In the genomic region with DNA sequence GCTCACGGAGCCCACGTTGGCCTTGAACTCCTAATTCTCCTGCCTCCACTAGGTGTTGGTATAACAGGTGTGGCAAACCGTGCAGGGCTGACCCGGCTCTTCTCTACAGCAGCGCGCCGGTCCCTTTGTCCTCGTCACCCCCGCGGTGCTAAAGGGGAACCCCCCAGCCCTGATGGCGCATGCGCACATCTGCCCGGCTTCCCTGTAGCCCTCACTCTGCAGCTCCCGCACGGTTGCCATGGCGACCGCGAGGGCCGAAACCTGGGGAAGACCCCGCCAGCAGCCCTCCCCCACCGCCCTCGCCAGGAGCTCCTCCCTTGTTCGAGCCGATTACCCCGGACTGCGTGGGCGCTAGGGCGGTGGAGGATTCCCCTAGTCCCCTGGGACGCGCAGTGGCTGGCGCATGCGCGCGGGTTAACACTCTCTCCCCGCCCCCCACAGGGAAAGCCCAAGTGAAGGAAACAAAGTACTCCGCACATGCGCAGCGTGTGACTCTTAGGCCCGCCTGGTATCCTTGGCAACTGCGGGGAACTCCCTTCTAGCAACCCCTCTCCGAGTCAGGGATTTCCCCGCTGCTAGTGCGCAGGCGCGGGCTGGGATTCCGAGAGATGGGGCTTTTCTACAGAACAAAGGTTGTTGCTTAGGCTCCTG, we compare ENCODE assay signal across 8 mouse cellular contexts. TPM values are rescaled to one million over a fixed set of nuclear protein-coding genes. Genes with fewer than 3 reads are reported as not detected.
A peak's percentile ranks its signal among the peaks of the same experiment; 100 is the strongest.
DNase-seq lines count a peak whose midpoint lies in the region; ATAC-seq and TF ChIP-seq lines count a peak whose summit lies in the region.

No protein-coding gene starts in this region.

- peak overlapping the region; percentile 84 for H3K4me2 ChIP-seq in hindbrain, postnatal 0 days (ENCODE audit: low read depth, low read length)

- no peaks in the 10 kb centered on the region for H3K36me3 ChIP-seq in hindbrain, postnatal 0 days (ENCODE audit: insufficient read depth, low read length)

- DNase-seq in WW6 (ENCODE audit: low read depth, low spot score), result peak; percentile 100
- peak; percentile 97 to 99 for DNase-seq in cerebellum, postnatal 4 days (ENCODE audit: low spot score in 2 of 2)
- DNase-seq in gastrocnemius, adult 2 months, result peak; percentile 98
- DNase-seq in hindbrain, postnatal 0 days (ENCODE audit: low spot score), result peak; percentile 100
- DNase-seq in left cerebral cortex, adult 2 months (ENCODE audit: extremely low spot score in 1 of 2, low spot score in 2 of 2), result peak; percentile 98 to 99
- DNase-seq in right cerebral cortex, adult 2 months (ENCODE audit: low spot score in 2 of 2), result peak; percentile 100
- DNase-seq in urinary bladder, postnatal 14 days (ENCODE audit: low spot score), result peak; percentile 99

- H3K27ac ChIP-seq in gastrocnemius, adult 2 months, result peak overlapping the region; percentile 95
- H3K27ac ChIP-seq in hindbrain, postnatal 0 days, result peak overlapping the region; percentile 78
- peak overlapping the region; percentile 93 for H3K27ac ChIP-seq in left cerebral cortex, adult 2 months

- H3K4me3 ChIP-seq in gastrocnemius, adult 2 months, result peak overlapping the region; percentile 94
- H3K4me3 ChIP-seq in hindbrain, postnatal 0 days (ENCODE audit: low read length), result peak overlapping the region; percentile 38
- peak overlapping the region; percentile 62 for H3K4me3 ChIP-seq in left cerebral cortex, adult 2 months

- no peaks in the 10 kb centered on the region for H3K27me3 ChIP-seq in hindbrain, postnatal 0 days (ENCODE audit: insufficient read depth, low read length)

- ATAC-seq in hindbrain, postnatal 0 days, result peak; percentile 89
- ATAC-seq in megakaryocyte, adult 5-6 weeks (ENCODE audit: poor library complexity, severe bottlenecking), result peak; percentile 70

- no peaks in the 10 kb centered on the region for H3K9me3 ChIP-seq in hindbrain, postnatal 0 days (ENCODE audit: low read length)

- intact Hi-C loops in gastrocnemius, adult 2 months (cut with DNase I), result no loop called here
- intact Hi-C loops in left cerebral cortex, adult 2 months (cut with DNase I), result no loop called here

- H3K9ac ChIP-seq in hindbrain, postnatal 0 days (replicated peaks; ENCODE audit: low read length), result peak overlapping the region; percentile 49

- TF ChIP-seq CTCF in gastrocnemius, adult 2 months (IDR thresholded peaks at IDR 0.05), result no peak
- TF ChIP-seq CTCF in hindbrain, postnatal 0 days (IDR thresholded peaks at IDR 0.05; ENCODE audit: low read depth), result peak; percentile 9; the same call in 1 of the 2 replicates
- no peak for TF ChIP-seq CTCF in left cerebral cortex, adult 2 months (IDR thresholded peaks at IDR 0.05)

- peaks cover 21% of the 10 kb centered on the region for H3K4me1 ChIP-seq in hindbrain, postnatal 0 days (ENCODE audit: insufficient read depth, low read length)

- under 1% methylated on average over 46 of the region's 46 CpGs for WGBS in hindbrain, postnatal 0 days

RNA-seq across cellular contexts. Expression of a gene that starts 2.4 kb away (rescaled TPM):
- total RNA-seq in gastrocnemius, adult 2 months (2021), result 10 to 100 TPM; 18.1 to 21.5 TPM
- total RNA-seq in hindbrain, postnatal 0 days (2014; rRNA removed), result 29.8 and 33.6 TPM in 2 replicates
- polyA plus RNA-seq in hindbrain, postnatal 0 days (2015; fragmentation: Nextera tagmentation; extraction: Ambion mirVana), result 7.8 and 10.8 TPM in 2 replicates
- total RNA-seq in left cerebral cortex, adult 2 months (2021), result 10 to 100 TPM; 20.0 to 20.4 TPM
- not detected in 2 replicates for total RNA-seq in megakaryocyte, adult 5-6 weeks (2015)
- 0.33 TPM in 1 of 2 replicates, not detected in the other for total RNA-seq in megakaryocyte, adult 5-6 weeks (2017)

RNA-seq across cellular contexts. Expression of a gene that starts 8.3 kb away (rescaled TPM):
- total RNA-seq in gastrocnemius, adult 2 months (2021), result 10 to 100 TPM; 65.6 to 73.1 TPM
- 36.0 and 45.1 TPM in 2 replicates for total RNA-seq in hindbrain, postnatal 0 days (2014; rRNA removed)
- polyA plus RNA-seq in hindbrain, postnatal 0 days (2015; fragmentation: Nextera tagmentation; extraction: Ambion mirVana), result 145 and 154 TPM in 2 replicates
- 10 to 100 TPM; 94.8 to 99.0 TPM for total RNA-seq in left cerebral cortex, adult 2 months (2021)
- total RNA-seq in megakaryocyte, adult 5-6 weeks (2015), result 32.7 and 38.9 TPM in 2 replicates
- total RNA-seq in megakaryocyte, adult 5-6 weeks (2017), result 36.8 and 47.6 TPM in 2 replicates

RNA-seq across cellular contexts. Expression of a gene that starts 26.0 kb away (rescaled TPM):
- 100 to 1,000 TPM in 1 of 2 experiments, 10 to 100 TPM in 1; 66.5 to 182 TPM for total RNA-seq in gastrocnemius, adult 2 months (2021)
- 12.1 and 17.1 TPM in 2 replicates for total RNA-seq in hindbrain, postnatal 0 days (2014; rRNA removed)
- 4.6 and 4.9 TPM in 2 replicates for polyA plus RNA-seq in hindbrain, postnatal 0 days (2015; fragmentation: Nextera tagmentation; extraction: Ambion mirVana)
- 10 to 100 TPM; 19.5 to 20.7 TPM for total RNA-seq in left cerebral cortex, adult 2 months (2021)
- 9.0 and 11.0 TPM in 2 replicates for total RNA-seq in megakaryocyte, adult 5-6 weeks (2015)
- 10.5 and 11.1 TPM in 2 replicates for total RNA-seq in megakaryocyte, adult 5-6 weeks (2017)

RNA-seq across cellular contexts. Expression of a gene that starts 27.1 kb away (rescaled TPM):
- total RNA-seq in gastrocnemius, adult 2 months (2021), result not detected
- 2.5 and 2.8 TPM in 2 replicates for total RNA-seq in hindbrain, postnatal 0 days (2014; rRNA removed)
- polyA plus RNA-seq in hindbrain, postnatal 0 days (2015; fragmentation: Nextera tagmentation; extraction: Ambion mirVana), result 4.2 and 4.3 TPM in 2 replicates
- total RNA-seq in left cerebral cortex, adult 2 months (2021), result 10 to 100 TPM in 1 of 2 experiments, 1 to 10 TPM in 1; 9.9 to 10.3 TPM
- total RNA-seq in megakaryocyte, adult 5-6 weeks (2015), result 0.07 TPM in 1 of 2 replicates, not detected in the other
- not detected in 2 replicates for total RNA-seq in megakaryocyte, adult 5-6 weeks (2017)

RNA-seq across cellular contexts. Expression of a gene that starts 31.7 kb away (rescaled TPM):
- 1,000 to 10,000 TPM in 1 of 2 experiments, 100 to 1,000 TPM in 1; 932 to 1,039 TPM for total RNA-seq in gastrocnemius, adult 2 months (2021)
- 1,411 and 1,940 TPM in 2 replicates for total RNA-seq in hindbrain, postnatal 0 days (2014; rRNA removed)
- polyA plus RNA-seq in hindbrain, postnatal 0 days (2015; fragmentation: Nextera tagmentation; extraction: Ambion mirVana), result 2,686 and 2,710 TPM in 2 replicates
- 100 to 1,000 TPM; 588 to 633 TPM for total RNA-seq in left cerebral cortex, adult 2 months (2021)
- 5,087 and 5,550 TPM in 2 replicates for total RNA-seq in megakaryocyte, adult 5-6 weeks (2015)
- total RNA-seq in megakaryocyte, adult 5-6 weeks (2017), result 1,590 and 1,750 TPM in 2 replicates

Comparison
In these comparisons a context has a peak if more than half of its experiments do, and no peak if none do; other contexts are left out.
1. Peak in every context shown above with its lines: DNase-seq, ATAC-seq, H3K4me3 ChIP-seq and H3K27ac ChIP-seq.
2. H3K4me3 ChIP-seq: peak in every context shown above with its lines; median percentile 94 in gastrocnemius, adult 2 months; 62 in left cerebral cortex, adult 2 months; 38 in hindbrain, postnatal 0 days.
3. RNA of a gene that starts 2.4 kb away (total RNA-seq): 29.8 to 33.6 TPM in hindbrain, postnatal 0 days, 18.1 to 21.5 TPM in gastrocnemius, adult 2 months and 20.0 to 20.4 TPM in left cerebral cortex, adult 2 months; 0.33 TPM in megakaryocyte, adult 5-6 weeks; every median in the first group is over 10 times any median in the second.